Mouse (Mus musculus) heart, embryonic 15.5 days (tissue): ENCODE data around the gene Arrb2. TPM values are rescaled to one million over a fixed set of nuclear protein-coding genes. Genes with fewer than 3 reads are reported as not detected.

ENCODE experiments used
- microRNA-seq: library from miRNA; unstranded; fragments of <30 nt; microRNA quantifications from one replicate; pipeline ENCODE4, GENCODE M21; 2016
- polyA plus RNA-seq: library from polyadenylated mRNA; unstranded; fragments of >200 nt; fragmentation: Nextera tagmentation; extraction: Ambion mirVana; gene quantifications from 2 replicates; pipeline ENCODE4 v1.2.1, GENCODE M21; 2015

Gene Arrb2
- polyA plus RNA-seq, 1 experiment from 2014 or later, result 11.4 TPM

Small RNA genes within 50 kb of the gene (microRNA-seq; reads per million reads assigned to microRNA genes)
- not detected for gene Mir7115

Other genes with a start within 250 kb of the Arrb2 start
- 0.54 and 0.65 TPM in 2 replicates for gene Slc16a11, start 219.9 kb upstream of the Arrb2 start, polyA plus RNA-seq
- gene Slc16a13, start 211.6 kb upstream of the Arrb2 start, polyA plus RNA-seq, result 4.5 and 5.2 TPM in 2 replicates
- 18.1 and 19.8 TPM in 2 replicates for gene Bcl6b, start 202.8 kb upstream of the Arrb2 start, polyA plus RNA-seq
- 107 and 113 TPM in 2 replicates for gene 0610010K14Rik, start 194.7 kb upstream of the Arrb2 start, polyA plus RNA-seq
- gene Gm21988, start 192.8 kb upstream of the Arrb2 start, polyA plus RNA-seq, result 7.3 and 10.3 TPM in 2 replicates
- gene Rnasek, start 192.8 kb upstream of the Arrb2 start, polyA plus RNA-seq, result 198 and 215 TPM in 2 replicates
- 4.1 TPM in 2 replicates for gene Alox12, start 177.3 kb upstream of the Arrb2 start, polyA plus RNA-seq
- 0.45 and 2.8 TPM in 2 replicates for gene Alox12e, start 110.0 kb upstream of the Arrb2 start, polyA plus RNA-seq
- 0.23 and 0.58 TPM in 2 replicates for gene Alox15, start 80.6 kb upstream of the Arrb2 start, polyA plus RNA-seq
- gene Pelp1, start 22.6 kb upstream of the Arrb2 start, polyA plus RNA-seq, result 17.6 and 24.3 TPM in 2 replicates
- 19.5 and 24.2 TPM in 2 replicates for gene Med11, start 19.3 kb downstream of the Arrb2 start, polyA plus RNA-seq
- 1.5 and 1.8 TPM in 2 replicates for gene Zmynd15, start 26.8 kb downstream of the Arrb2 start, polyA plus RNA-seq
- gene Cxcl16, start 27.3 kb downstream of the Arrb2 start, polyA plus RNA-seq, result 9.0 and 10.2 TPM in 2 replicates
- gene Tm4sf5, start 72.6 kb downstream of the Arrb2 start, polyA plus RNA-seq, result 4.9 and 5.4 TPM in 2 replicates
- gene Vmo1, start 82.0 kb downstream of the Arrb2 start, polyA plus RNA-seq, result 0.19 and 0.37 TPM in 2 replicates
- gene Gltpd2, start 86.6 kb downstream of the Arrb2 start, polyA plus RNA-seq, result 0.42 TPM in 1 of 2 replicates, not detected in the other
- 509 and 590 TPM in 2 replicates for gene Psmb6, start 92.7 kb downstream of the Arrb2 start, polyA plus RNA-seq
- not detected in 2 replicates for gene Gm40193, start 100.3 kb downstream of the Arrb2 start, polyA plus RNA-seq
- 10.4 and 11.7 TPM in 2 replicates for gene Pld2, start 107.4 kb downstream of the Arrb2 start, polyA plus RNA-seq
- 8.1 and 11.8 TPM in 2 replicates for gene Mink1, start 130.2 kb downstream of the Arrb2 start, polyA plus RNA-seq
- not detected in 2 replicates for gene 4930544D05Rik, start 183.2 kb downstream of the Arrb2 start, polyA plus RNA-seq
- gene Chrne, start 186.6 kb downstream of the Arrb2 start, polyA plus RNA-seq, result 0.30 TPM in 1 of 2 replicates, not detected in the other
- 0.62 and 0.67 TPM in 2 replicates for gene Gp1ba, start 206.5 kb downstream of the Arrb2 start, polyA plus RNA-seq
- gene Rnf167, start 214.6 kb downstream of the Arrb2 start, polyA plus RNA-seq, result 75.1 and 81.2 TPM in 2 replicates
- gene Slc25a11, start 214.8 kb downstream of the Arrb2 start, polyA plus RNA-seq, result 279 TPM in 2 replicates
- 1,318 and 1,359 TPM in 2 replicates for gene Pfn1, start 222.0 kb downstream of the Arrb2 start, polyA plus RNA-seq
- 389 and 492 TPM in 2 replicates for gene Eno3, start 224.6 kb downstream of the Arrb2 start, polyA plus RNA-seq
- gene Spag7, start 236.8 kb downstream of the Arrb2 start, polyA plus RNA-seq, result 168 and 186 TPM in 2 replicates